Mouse (Mus musculus) embryonic facial prominence, embryonic 12.5 days (tissue): Measurements from ENCODE around the gene Adamts17. TPM values are rescaled to one million over a fixed set of nuclear protein-coding genes. Genes with fewer than 3 reads are reported as not detected.

Experiments used
- ATAC-seq: fragments of 200-750 bp; cut with Nextera tagmentation; 2 replicates; pipeline ENCODE4 v1.8.0; 2017; ENCODE audit not compliant: insufficient number of reproducible peaks, insufficient read depth, low FRiP score, low TSS enrichment
- H3K27ac ChIP-seq: fragments of 300-500 bp; sonication (generic); 2 replicates; pipeline ENCODE4 v1.5.1; 2016; ENCODE audit warnings: mild to moderate bottlenecking
- H3K27me3 ChIP-seq: fragments of 300-500 bp; sonication (generic); 2 replicates; pipeline ENCODE4 v1.6.1; 2016; ENCODE audit warnings: mild to moderate bottlenecking, moderate library complexity
- H3K36me3 ChIP-seq: fragments of 300-500 bp; sonication (generic); 2 replicates; pipeline ENCODE4 v1.6.1; 2016; ENCODE audit warnings: mild to moderate bottlenecking
- H3K4me1 ChIP-seq: fragments of 300-500 bp; sonication (generic); 2 replicates; pipeline ENCODE4 v1.6.1; 2016
- H3K4me2 ChIP-seq: fragments of 300-500 bp; sonication (generic); replicated peaks from 2 replicates; pipeline ENCODE4 v1.6.1; 2016; ENCODE audit warnings: mild to moderate bottlenecking, moderate library complexity
- H3K4me3 ChIP-seq: fragments of 300-500 bp; sonication (generic); 2 replicates; pipeline ENCODE4 v1.5.1; 2016; ENCODE audit warnings: mild to moderate bottlenecking
- H3K9ac ChIP-seq: fragments of 300-500 bp; sonication (generic); 2 replicates; pipeline ENCODE4 v1.6.1; 2016; ENCODE audit warnings: mild to moderate bottlenecking, moderate library complexity
- H3K9me3 ChIP-seq: fragments of 300-500 bp; sonication (generic); 2 replicates; pipeline ENCODE4 v1.6.1; 2016; ENCODE audit warnings: mild to moderate bottlenecking, moderate library complexity
- WGBS: fragments of 180-500 bp; shearing (Covaris S2); methylation state at CpG from one replicate; pipeline ENCODE4 v1.1.7; 2016; 5-methylcytosine and 5-hydroxymethylcytosine counted together
- polyA plus RNA-seq: library from polyadenylated mRNA; unstranded; fragments of >200 nt; fragmentation: Nextera tagmentation; extraction: Ambion mirVana; gene quantifications from 2 replicates; pipeline ENCODE4 v1.2.1, GENCODE M21; 2016

The Adamts17 gene
- polyA plus RNA-seq, 1 experiment from 2014 or later: 13.8 TPM

GRCm38 (mm10) chr7:67036502-67037485, 197.3 kb downstream of the Adamts17 start:
- H3K27me3 ChIP-seq: no peaks in the 10 kb centered on the region
- H3K36me3 ChIP-seq: no peaks in the 10 kb centered on the region
- no peak overlapping the region for H3K9ac ChIP-seq
- H3K9me3 ChIP-seq: no peaks in the 10 kb centered on the region
- WGBS: 83% methylated on average over 5 of the region's 5 CpGs
- no peak for ATAC-seq
- H3K4me3 ChIP-seq: no peak overlapping the region
- H3K4me1 ChIP-seq: no peaks in the 10 kb centered on the region
- no peak overlapping the region for H3K4me2 ChIP-seq
- no peak overlapping the region for H3K27ac ChIP-seq

- H3K9ac ChIP-seq: no peak overlapping the region
- no peaks in the 10 kb centered on the region for H3K36me3 ChIP-seq
- H3K27ac ChIP-seq: no peak overlapping the region
- WGBS: 77% methylated on average over 4 of the region's 4 CpGs
- no peaks in the 10 kb centered on the region for H3K9me3 ChIP-seq
- H3K4me1 ChIP-seq: no peaks in the 10 kb centered on the region
- H3K27me3 ChIP-seq: no peaks in the 10 kb centered on the region
- ATAC-seq: no peak
- no peak overlapping the region for H3K4me3 ChIP-seq
- no peak overlapping the region for H3K4me2 ChIP-seq
These were observed 198.4 kb downstream of the Adamts17 start for GRCm38 (mm10) chr7:67037726-67038520.

GRCm38 (mm10) chr7:67039143-67039542, 199.6 kb downstream of the Adamts17 start:
- Histone ChIP-seq H3K4me2 (no peak overlapping the region), H3K4me3 (no peak overlapping the region), H3K27me3 (no peaks in the 10 kb centered on the region), H3K9me3 (no peaks in the 10 kb centered on the region), H3K9ac (no peak overlapping the region), H3K4me1 (no peaks in the 10 kb centered on the region), H3K27ac (no peak overlapping the region), H3K36me3 (no peaks in the 10 kb centered on the region)
- 76% methylated on average over 3 of the region's 3 CpGs for WGBS
- ATAC-seq: no peak

GRCm38 (mm10) chr7:67039861-67040260, 200.3 kb downstream of the Adamts17 start:
- no peak overlapping the region for H3K4me3 ChIP-seq
- H3K4me1 ChIP-seq: no peaks in the 10 kb centered on the region
- H3K27ac ChIP-seq: no peak overlapping the region
- H3K36me3 ChIP-seq: no peaks in the 10 kb centered on the region
- H3K4me2 ChIP-seq: no peak overlapping the region
- 65% methylated on average over 8 of the region's 8 CpGs for WGBS
- no peaks in the 10 kb centered on the region for H3K9me3 ChIP-seq
- no peak for ATAC-seq
- no peaks in the 10 kb centered on the region for H3K27me3 ChIP-seq
- H3K9ac ChIP-seq: no peak overlapping the region

GRCm38 (mm10) chr7:67041685-67042084, 202.2 kb downstream of the Adamts17 start:
- no peak for ATAC-seq
- 79% methylated on average over 3 of the region's 3 CpGs for WGBS

GRCm38 (mm10) chr7:67044121-67044817, 204.7 kb downstream of the Adamts17 start:
- Histone ChIP-seq H3K4me1 (no peaks in the 10 kb centered on the region), H3K27me3 (no peaks in the 10 kb centered on the region), H3K36me3 (no peaks in the 10 kb centered on the region), H3K9me3 (no peaks in the 10 kb centered on the region), H3K4me3 (no peak overlapping the region), H3K27ac (no peak overlapping the region), H3K9ac (no peak overlapping the region), H3K4me2 (no peak overlapping the region)
- ATAC-seq: no peak
- 86% methylated on average over 15 of the region's 15 CpGs for WGBS

More at GRCm38 (mm10) chr7:67041685-67042084, 202.2 kb downstream of the Adamts17 start:
- Histone ChIP-seq H3K27me3 (no peaks in the 10 kb centered on the region), H3K9ac (no peak overlapping the region), H3K9me3 (no peaks in the 10 kb centered on the region), H3K4me1 (no peaks in the 10 kb centered on the region), H3K4me3 (no peak overlapping the region), H3K4me2 (no peak overlapping the region), H3K36me3 (no peaks in the 10 kb centered on the region), H3K27ac (no peak overlapping the region)

GRCm38 (mm10) chr7:67045202-67045601, 205.7 kb downstream of the Adamts17 start:
- Histone ChIP-seq H3K36me3 (no peaks in the 10 kb centered on the region), H3K9me3 (no peaks in the 10 kb centered on the region), H3K27me3 (no peaks in the 10 kb centered on the region), H3K4me3 (no peak overlapping the region), H3K4me1 (no peaks in the 10 kb centered on the region), H3K4me2 (no peak overlapping the region), H3K9ac (no peak overlapping the region), H3K27ac (no peak overlapping the region)
- ATAC-seq: no peak
- WGBS: 94% methylated on average over 6 of the region's 6 CpGs

GRCm38 (mm10) chr7:67049206-67049605, 209.7 kb downstream of the Adamts17 start:
- WGBS: 90% methylated on average over 2 of the region's 2 CpGs
- ATAC-seq: no peak
- Histone ChIP-seq H3K4me3 (no peak overlapping the region), H3K36me3 (no peaks in the 10 kb centered on the region), H3K9ac (no peak overlapping the region), H3K27ac (no peak overlapping the region), H3K4me1 (no peaks in the 10 kb centered on the region), H3K9me3 (no peaks in the 10 kb centered on the region), H3K27me3 (no peaks in the 10 kb centered on the region), H3K4me2 (no peak overlapping the region)

GRCm38 (mm10) chr7:67050424-67050823, 210.9 kb downstream of the Adamts17 start:
- H3K4me2 ChIP-seq: no peak overlapping the region
- H3K27me3 ChIP-seq: no peaks in the 10 kb centered on the region
- H3K9ac ChIP-seq: no peak overlapping the region
- H3K27ac ChIP-seq: no peak overlapping the region
- H3K4me1 ChIP-seq: no peaks in the 10 kb centered on the region
- WGBS: 86% methylated on average over 3 of the region's 3 CpGs
- no peak for ATAC-seq
- no peaks in the 10 kb centered on the region for H3K36me3 ChIP-seq
- H3K4me3 ChIP-seq: no peak overlapping the region
- H3K9me3 ChIP-seq: no peaks in the 10 kb centered on the region

- Histone ChIP-seq H3K27ac (no peak overlapping the region), H3K9ac (no peak overlapping the region), H3K27me3 (no peaks in the 10 kb centered on the region), H3K4me1 (no peaks in the 10 kb centered on the region), H3K4me2 (no peak overlapping the region), H3K36me3 (no peaks in the 10 kb centered on the region), H3K9me3 (no peaks in the 10 kb centered on the region), H3K4me3 (no peak overlapping the region)
- no peak for ATAC-seq
- 84% methylated on average over 7 of the region's 7 CpGs for WGBS
These were observed 211.7 kb downstream of the Adamts17 start for GRCm38 (mm10) chr7:67051089-67051718.

- H3K9ac ChIP-seq: no peak overlapping the region
- H3K9me3 ChIP-seq: no peaks in the 10 kb centered on the region
- no peak overlapping the region for H3K4me2 ChIP-seq
- H3K4me3 ChIP-seq: no peak overlapping the region
- H3K27ac ChIP-seq: no peak overlapping the region
- H3K4me1 ChIP-seq: no peaks in the 10 kb centered on the region
- no peak for ATAC-seq
- WGBS: 95% methylated on average over 3 of the region's 3 CpGs
- H3K27me3 ChIP-seq: no peaks in the 10 kb centered on the region
- H3K36me3 ChIP-seq: no peaks in the 10 kb centered on the region
These were observed 215.3 kb downstream of the Adamts17 start for GRCm38 (mm10) chr7:67054876-67055275.
